Mouse (Mus musculus) myocyte (in vitro differentiated cells): ENCODE results near the gene Setd1b.
A peak's percentile ranks its signal among the peaks of the same experiment; 100 is the strongest.

Source experiments
- CEBPB ChIP-seq: IDR thresholded peaks from 2 replicates; pipeline ENCODE4 v1.6.1; 2011; ENCODE audit warnings: mild to moderate bottlenecking, moderate library complexity; ENCODE audit not compliant: poor library complexity, insufficient read depth, severe bottlenecking
- E2F4 ChIP-seq: IDR thresholded peaks from one replicate; pipeline ENCODE4 v1.6.1; 2011; ENCODE audit warnings: mild to moderate bottlenecking, control low read depth, moderate library complexity; ENCODE audit not compliant: insufficient read depth
- MAX ChIP-seq: IDR thresholded peaks from one replicate; pipeline ENCODE4 v1.6.1; 2011; ENCODE audit warnings: low read depth, mild to moderate bottlenecking, control low read depth
- MYOD1 ChIP-seq, 3 experiments: IDR thresholded peaks; one replicate each; pipeline ENCODE4 v1.6.1; 2011; ENCODE audit warnings: control low read depth in 2 of 3, low read depth in 2 of 3, mild to moderate bottlenecking in 2 of 3, moderate library complexity in 1 of 3; ENCODE audit not compliant: insufficient read length in 2 of 3, control insufficient read depth in 1 of 3
- MYOG ChIP-seq, 3 experiments: IDR thresholded peaks; one replicate each; pipeline ENCODE4 v1.6.1; 2011; ENCODE audit warnings: control low read depth in 2 of 3, low read depth in 2 of 3, mild to moderate bottlenecking in 2 of 3; ENCODE audit not compliant: insufficient read length in 2 of 3, control insufficient read depth in 1 of 3, insufficient read depth in 1 of 3
- POLR2A ChIP-seq: IDR thresholded peaks from one replicate; pipeline ENCODE4 v1.6.1; 2011; ENCODE audit warnings: low read depth, mild to moderate bottlenecking, control low read depth, moderate library complexity; ENCODE audit not compliant: insufficient read length
- POLR2AphosphoS2 ChIP-seq: IDR thresholded peaks from one replicate; pipeline ENCODE4 v1.6.1; 2011; ENCODE audit warnings: low read depth, control low read depth; ENCODE audit not compliant: insufficient read length
- REST ChIP-seq: IDR thresholded peaks from one replicate; pipeline ENCODE4 v1.6.1; 2011; ENCODE audit warnings: mild to moderate bottlenecking, control low read depth, moderate library complexity; ENCODE audit not compliant: insufficient read depth, insufficient read length
- SRF ChIP-seq: IDR thresholded peaks from one replicate; pipeline ENCODE4 v1.6.1; 2011; ENCODE audit warnings: low read depth; ENCODE audit not compliant: control insufficient read depth, insufficient read length
- TCF12 ChIP-seq: IDR thresholded peaks from one replicate; pipeline ENCODE4 v1.6.1; 2011; ENCODE audit warnings: mild to moderate bottlenecking, control low read depth; ENCODE audit not compliant: poor library complexity, insufficient read depth, severe bottlenecking
- TCF3 ChIP-seq: IDR thresholded peaks from one replicate; pipeline ENCODE4 v1.6.1; 2011; ENCODE audit warnings: low read depth, control low read depth; ENCODE audit not compliant: insufficient read length
- USF1 ChIP-seq: IDR thresholded peaks from one replicate; pipeline ENCODE4 v1.6.1; 2011; ENCODE audit warnings: low read depth, mild to moderate bottlenecking, control low read depth, moderate library complexity

DNA sequence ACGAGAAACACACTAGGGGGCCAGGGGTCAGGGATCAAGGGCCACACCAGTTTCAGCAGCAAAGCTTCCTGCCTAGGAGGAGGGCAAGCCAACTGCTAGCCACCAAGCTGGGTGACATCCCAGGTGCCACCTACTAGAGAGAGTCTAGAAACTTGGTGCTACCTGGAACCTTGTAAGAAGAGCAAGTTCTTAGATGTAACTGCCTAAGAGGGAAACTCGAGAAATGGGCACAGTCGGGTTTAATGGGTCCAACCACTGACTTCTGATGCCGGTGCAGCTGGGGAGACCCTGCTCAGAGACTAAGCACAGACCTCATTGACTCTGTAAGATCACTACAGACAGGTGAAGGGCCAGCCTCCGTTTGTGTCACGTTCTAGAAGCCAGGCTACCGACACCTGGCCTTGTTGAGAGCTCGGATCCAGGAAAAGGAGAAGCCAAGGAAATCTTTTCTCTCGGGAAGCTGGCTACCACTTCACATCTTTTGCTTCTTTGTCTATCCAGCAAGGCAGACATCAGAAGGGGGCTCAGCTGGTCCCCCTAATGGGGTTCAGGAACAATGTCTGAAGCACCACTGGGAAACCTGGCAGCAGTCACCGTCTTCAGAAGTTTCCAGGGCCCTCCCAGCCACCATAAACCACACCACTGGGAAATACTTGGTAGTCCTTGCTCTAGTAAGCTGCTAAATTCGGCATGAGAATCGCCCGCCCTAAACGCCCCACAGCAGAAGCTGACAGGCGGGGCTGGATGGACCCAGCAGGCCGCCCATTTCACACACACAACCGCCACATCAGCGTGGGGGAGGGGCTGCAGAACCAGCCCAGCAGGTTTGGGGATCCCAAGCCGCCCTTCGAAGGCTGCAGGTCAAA lies 4.7 kb upstream of the Setd1b start:
- TF ChIP-seq MYOG (IDR thresholded peaks at IDR 0.05; ENCODE audit: control insufficient read depth in 1 of 3, insufficient read depth in 1 of 3, insufficient read length in 2 of 3, low read depth in 2 of 3) (peak in 1 of 3 experiments; percentile 65), MAX (no peak), POLR2A (peak; percentile 48), E2F4 (no peak), USF1 (no peak), TCF3 (no peak), CEBPB (no peak), MYOD1 (IDR thresholded peaks at IDR 0.05; ENCODE audit: control insufficient read depth in 1 of 3, insufficient read length in 2 of 3, low read depth in 2 of 3) (peak in 2 of 3 experiments; percentile 11 to 65), POLR2AphosphoS2 (peak; percentile 55), SRF (no peak), TCF12 (no peak), REST (no peak)
